Mouse (Mus musculus): ENCODE data around the gene Msmp. TPM values are rescaled to one million over a fixed set of nuclear protein-coding genes. Genes with fewer than 3 reads are reported as not detected.
A peak's percentile ranks its signal among the peaks of the same experiment; 100 is the strongest.

The Msmp gene
- under 1 TPM; 0.42 to 0.87 TPM for total RNA-seq (2021)

GRCm38 (mm10) chr4:43584444-43585416 is at the start of gene Msmp:
Msmp (minus strand) TSS chr4:43584494.
- peak in 1 of 2 experiments; percentile 45 for DNase-seq
- intact Hi-C loops (cut with DNase I): loop anchor here (5.0 kb wide), 2 partner anchors 73 to 143 kb away; partner anchors contain the start of genes Hint2 and Hrct1

GRCm38 (mm10) chr4:43633736-43634135 is 49.4 kb upstream of the Msmp start:
- DNase-seq: peak in 1 of 2 experiments; percentile 1
- intact Hi-C loops (cut with DNase I): loop anchor here (2.0 kb wide), 1 partner anchor 19 kb away; the partner anchor contains the start of gene Spag8

GRCm38 (mm10) chr4:43633296-43633695 is 49.0 kb upstream of the Msmp start:
- peak in 1 of 2 experiments; percentile 2 for DNase-seq
- intact Hi-C loops (cut with DNase I): no loop called here

- intact Hi-C loops (cut with DNase I): loop anchor here (2.0 kb wide), 1 partner anchor 229 kb away; no protein-coding TSS in a partner anchor
- DNase-seq: peak in 1 of 2 experiments; percentile 33
Observed at GRCm38 (mm10) chr4:43631956-43632920, 47.9 kb upstream of the Msmp start.

- intact Hi-C loops (cut with DNase I): loop anchor here (2.0 kb wide), 1 partner anchor 230 kb away; no protein-coding TSS in a partner anchor
- DNase-seq: peak; percentile 59 to 76
Observed at GRCm38 (mm10) chr4:43631046-43631955, 47.0 kb upstream of the Msmp start, which contains the start of gene Npr2. Npr2 (plus strand) TSS chr4:43631935.

- DNase-seq: no peak
- intact Hi-C loops (cut with DNase I): loop anchor here (1.0 to 2.0 kb wide), 3 partner anchors 40 to 230 kb away; no protein-coding TSS in a partner anchor
Observed at GRCm38 (mm10) chr4:43630671-43631045, 46.4 kb upstream of the Msmp start.

GRCm38 (mm10) chr4:43630030-43630581 is 45.8 kb upstream of the Msmp start:
- intact Hi-C loops (cut with DNase I): loop anchor here (1.0 to 2.0 kb wide), 3 partner anchors 40 to 231 kb away; no protein-coding TSS in a partner anchor

GRCm38 (mm10) chr4:43629106-43629817 is 45.0 kb upstream of the Msmp start:
- DNase-seq: no peak
- intact Hi-C loops (cut with DNase I): no loop called here

More at GRCm38 (mm10) chr4:43630030-43630581, 45.8 kb upstream of the Msmp start:
- peak; percentile 79 to 84 for DNase-seq

- intact Hi-C loops (cut with DNase I): no loop called here
- DNase-seq: no peak
Observed at GRCm38 (mm10) chr4:43620146-43620778, 36.0 kb upstream of the Msmp start.

- DNase-seq: no peak
- intact Hi-C loops (cut with DNase I): loop anchor here (2.0 kb wide), 1 partner anchor 24 kb away; no protein-coding TSS in a partner anchor
Observed at GRCm38 (mm10) chr4:43613060-43613730, 28.9 kb upstream of the Msmp start.

- intact Hi-C loops (cut with DNase I): loop anchor here (2.0 kb wide), 1 partner anchor 24 kb away; no protein-coding TSS in a partner anchor
- DNase-seq: no peak
Observed at GRCm38 (mm10) chr4:43612534-43612933, 28.2 kb upstream of the Msmp start.

- intact Hi-C loops (cut with DNase I): no loop called here
- no peak for DNase-seq
Observed at GRCm38 (mm10) chr4:43604751-43605685, 20.7 kb upstream of the Msmp start.

- intact Hi-C loops (cut with DNase I): no loop called here
- no peak for DNase-seq
Observed at GRCm38 (mm10) chr4:43604099-43604498, 19.8 kb upstream of the Msmp start.

- intact Hi-C loops (cut with DNase I): no loop called here
- no peak for DNase-seq
Observed at GRCm38 (mm10) chr4:43600195-43600934, 16.1 kb upstream of the Msmp start.

GRCm38 (mm10) chr4:43598650-43599380 is 14.5 kb upstream of the Msmp start:
- no peak for DNase-seq
- intact Hi-C loops (cut with DNase I): no loop called here
